Mouse (Mus musculus) midbrain, embryonic 12.5 days (tissue): ENCODE measurements at regions not wholly inside any gene's neighbourhood (a gene's known extent, or its start where the extent isn't known, plus 50 kb on each side); places are given as distances from the start of the nearest gene placed in this dataset.
A peak's percentile ranks its signal among the peaks of the same experiment; 100 is the strongest.

Experiments
- ATAC-seq: fragments of 200-750 bp; cut with Nextera tagmentation; 2 replicates; pipeline ENCODE4 v1.8.0; 2017; ENCODE audit warnings: low read depth, moderate TSS enrichment, moderate library complexity; ENCODE audit not compliant: low FRiP score
- H3K27ac ChIP-seq: fragments of 300-500 bp; sonication (generic); replicated peaks from 2 replicates; pipeline ENCODE4 v1.5.1; 2016; ENCODE audit warnings: mild to moderate bottlenecking
- H3K27me3 ChIP-seq: fragments of 300-500 bp; sonication (generic); 2 replicates; pipeline ENCODE4 v1.6.1; 2016; ENCODE audit warnings: mild to moderate bottlenecking
- H3K36me3 ChIP-seq: fragments of 300-500 bp; sonication (generic); 2 replicates; pipeline ENCODE4 v1.6.1; 2016
- H3K4me1 ChIP-seq: fragments of 300-500 bp; sonication (generic); 2 replicates; pipeline ENCODE4 v1.6.1; 2016
- H3K4me2 ChIP-seq: fragments of 300-500 bp; sonication (generic); replicated peaks from 2 replicates; pipeline ENCODE4 v1.6.1; 2016; ENCODE audit warnings: mild to moderate bottlenecking, moderate library complexity
- H3K4me3 ChIP-seq: fragments of 300-500 bp; sonication (generic); 2 replicates; pipeline ENCODE4 v1.5.1; 2016; ENCODE audit warnings: mild to moderate bottlenecking
- H3K9ac ChIP-seq: fragments of 300-500 bp; sonication (generic); replicated peaks from 2 replicates; pipeline ENCODE4 v1.6.1; 2016; ENCODE audit warnings: mild to moderate bottlenecking, moderate library complexity
- H3K9me3 ChIP-seq: fragments of 300-500 bp; sonication (generic); 2 replicates; pipeline ENCODE4 v1.6.1; 2016; ENCODE audit warnings: mild to moderate bottlenecking
- WGBS: fragments of 180-500 bp; shearing (Covaris S2); methylation state at CpG from one replicate; pipeline ENCODE4 v1.1.7; 2016; 5-methylcytosine and 5-hydroxymethylcytosine counted together

GRCm38 (mm10) chr11:64609043-64609442, 172.6 kb upstream of the F930015N05Rik start:
- WGBS, result 84% methylated on average over 2 of the region's 2 CpGs
- Histone ChIP-seq H3K9me3 (no peaks in the 10 kb centered on the region), H3K4me1 (no peaks in the 10 kb centered on the region), H3K27ac (no peak overlapping the region), H3K4me2 (no peak overlapping the region), H3K4me3 (no peak overlapping the region), H3K36me3 (no peaks in the 10 kb centered on the region), H3K9ac (no peak overlapping the region), H3K27me3 (no peaks in the 10 kb centered on the region)
- ATAC-seq, result no peak

GRCm38 (mm10) chr11:64610724-64611123, 174.3 kb upstream of the F930015N05Rik start:
- Histone ChIP-seq H3K27me3 (no peaks in the 10 kb centered on the region), H3K27ac (no peak overlapping the region), H3K9ac (no peak overlapping the region), H3K9me3 (no peaks in the 10 kb centered on the region), H3K4me1 (no peaks in the 10 kb centered on the region), H3K4me2 (no peak overlapping the region), H3K4me3 (no peak overlapping the region), H3K36me3 (no peaks in the 10 kb centered on the region)
- WGBS, result 96% methylated on average over 3 of the region's 3 CpGs
- ATAC-seq, result no peak

- Histone ChIP-seq H3K4me1 (no peaks in the 10 kb centered on the region), H3K9ac (no peak overlapping the region), H3K9me3 (no peaks in the 10 kb centered on the region), H3K27ac (no peak overlapping the region), H3K36me3 (no peaks in the 10 kb centered on the region), H3K4me2 (no peak overlapping the region), H3K4me3 (no peak overlapping the region), H3K27me3 (no peaks in the 10 kb centered on the region)
- 62% methylated on average over 1 of the region's 1 CpGs for WGBS
- no peak for ATAC-seq
Measured at GRCm38 (mm10) chr11:64615140-64615539, 178.7 kb upstream of the F930015N05Rik start.

GRCm38 (mm10) chr11:64618631-64619385, 182.4 kb upstream of the F930015N05Rik start:
- H3K4me1 ChIP-seq, result no peaks in the 10 kb centered on the region
- ATAC-seq, result no peak
- H3K9ac ChIP-seq, result no peak overlapping the region
- H3K27ac ChIP-seq, result no peak overlapping the region
- WGBS, result 71% methylated on average over 5 of the region's 5 CpGs
- H3K27me3 ChIP-seq, result no peaks in the 10 kb centered on the region; the same call in 1 of the 2 replicates
- H3K9me3 ChIP-seq, result no peaks in the 10 kb centered on the region
- no peaks in the 10 kb centered on the region for H3K36me3 ChIP-seq
- no peak overlapping the region for H3K4me3 ChIP-seq
- H3K4me2 ChIP-seq, result no peak overlapping the region

- ATAC-seq, result no peak
- H3K9me3 ChIP-seq, result no peaks in the 10 kb centered on the region
- no peaks in the 10 kb centered on the region for H3K27me3 ChIP-seq
- no peak overlapping the region for H3K9ac ChIP-seq
- H3K4me2 ChIP-seq, result no peak overlapping the region
- H3K36me3 ChIP-seq, result no peaks in the 10 kb centered on the region
- no peaks in the 10 kb centered on the region for H3K4me1 ChIP-seq
- H3K27ac ChIP-seq, result no peak overlapping the region
- no peak overlapping the region for H3K4me3 ChIP-seq
- WGBS, result 90% methylated on average over 7 of the region's 7 CpGs
Measured at GRCm38 (mm10) chr11:64627180-64627579, 190.7 kb upstream of the F930015N05Rik start.

GRCm38 (mm10) chr11:64640947-64641346, 204.5 kb upstream of the F930015N05Rik start:
- no peak overlapping the region for H3K27ac ChIP-seq
- H3K4me2 ChIP-seq, result no peak overlapping the region
- H3K4me3 ChIP-seq, result no peak overlapping the region
- no peaks in the 10 kb centered on the region for H3K36me3 ChIP-seq
- WGBS, result 38% methylated on average over 4 of the region's 4 CpGs
- H3K27me3 ChIP-seq, result 0 out of 2 replicates have a peak, but pooled peaks cover 9% of the 10 kb centered on the region
- no peak for ATAC-seq
- no peak overlapping the region for H3K9ac ChIP-seq
- 0 out of 2 replicates have a peak, but pooled peaks cover 3% of the 10 kb centered on the region for H3K9me3 ChIP-seq
- 0 out of 2 replicates have a peak, but pooled peaks cover 4% of the 10 kb centered on the region for H3K4me1 ChIP-seq

GRCm38 (mm10) chr11:64643171-64643570, 206.7 kb upstream of the F930015N05Rik start:
- no peaks in the 10 kb centered on the region for H3K9me3 ChIP-seq
- no peak overlapping the region for H3K4me2 ChIP-seq
- WGBS, result 61% methylated on average over 5 of the region's 5 CpGs
- no peak overlapping the region for H3K4me3 ChIP-seq
- H3K9ac ChIP-seq, result no peak overlapping the region
- H3K27me3 ChIP-seq, result 0 out of 2 replicates have a peak, but pooled peaks cover 9% of the 10 kb centered on the region
- no peak for ATAC-seq
- 0 out of 2 replicates have a peak, but pooled peaks cover 4% of the 10 kb centered on the region for H3K4me1 ChIP-seq
- H3K27ac ChIP-seq, result no peak overlapping the region
- H3K36me3 ChIP-seq, result no peaks in the 10 kb centered on the region

GRCm38 (mm10) chr11:64647938-64648337, 211.5 kb upstream of the F930015N05Rik start:
- Histone ChIP-seq H3K27me3 (0 out of 2 replicates have a peak, but pooled peaks cover 6% of the 10 kb centered on the region), H3K4me1 (no peaks in the 10 kb centered on the region; the same call in 1 of the 2 replicates), H3K9ac (no peak overlapping the region), H3K27ac (no peak overlapping the region), H3K4me3 (no peak overlapping the region), H3K4me2 (no peak overlapping the region), H3K36me3 (no peaks in the 10 kb centered on the region), H3K9me3 (no peaks in the 10 kb centered on the region)
- no peak for ATAC-seq
- 75% methylated on average over 2 of the region's 2 CpGs for WGBS

- no peak overlapping the region for H3K27ac ChIP-seq
- H3K36me3 ChIP-seq, result no peaks in the 10 kb centered on the region
- H3K4me2 ChIP-seq, result no peak overlapping the region
- H3K4me1 ChIP-seq, result no peaks in the 10 kb centered on the region; the same call in 1 of the 2 replicates
- peaks cover 3% of the 10 kb centered on the region; the same call in 1 of the 2 replicates for H3K27me3 ChIP-seq
- H3K9ac ChIP-seq, result no peak overlapping the region
- H3K4me3 ChIP-seq, result no peak overlapping the region
- H3K9me3 ChIP-seq, result no peaks in the 10 kb centered on the region
- no peak for ATAC-seq
- WGBS, result 81% methylated on average over 10 of the region's 10 CpGs
Measured at GRCm38 (mm10) chr11:64650571-64651282, 214.3 kb upstream of the F930015N05Rik start.

GRCm38 (mm10) chr11:64652811-64653210, 216.4 kb upstream of the F930015N05Rik start:
- ATAC-seq, result no peak
- Histone ChIP-seq H3K9me3 (no peaks in the 10 kb centered on the region), H3K9ac (no peak overlapping the region), H3K4me3 (no peak overlapping the region), H3K27ac (no peak overlapping the region), H3K27me3 (peaks cover 3% of the 10 kb centered on the region; the same call in 1 of the 2 replicates), H3K4me2 (no peak overlapping the region), H3K36me3 (no peaks in the 10 kb centered on the region), H3K4me1 (no peaks in the 10 kb centered on the region; the same call in 1 of the 2 replicates)

- H3K4me2 ChIP-seq, result no peak overlapping the region
- no peak overlapping the region for H3K4me3 ChIP-seq
- no peak overlapping the region for H3K27ac ChIP-seq
- H3K9me3 ChIP-seq, result no peaks in the 10 kb centered on the region
- peaks cover 3% of the 10 kb centered on the region; the same call in 1 of the 2 replicates for H3K27me3 ChIP-seq
- 85% methylated on average over 1 of the region's 1 CpGs for WGBS
- no peak overlapping the region for H3K9ac ChIP-seq
- H3K36me3 ChIP-seq, result no peaks in the 10 kb centered on the region
- no peaks in the 10 kb centered on the region; the same call in 1 of the 2 replicates for H3K4me1 ChIP-seq
- no peak for ATAC-seq
Measured at GRCm38 (mm10) chr11:64655162-64655561, 218.7 kb upstream of the F930015N05Rik start.

GRCm38 (mm10) chr11:64663166-64663565, 226.7 kb upstream of the F930015N05Rik start:
- Histone ChIP-seq H3K9ac (no peak overlapping the region), H3K9me3 (no peaks in the 10 kb centered on the region), H3K27me3 (no peaks in the 10 kb centered on the region), H3K27ac (no peak overlapping the region), H3K4me2 (0 out of 2 replicates have a peak overlapping the region, but pooled peaks have one; percentile 0), H3K36me3 (no peaks in the 10 kb centered on the region), H3K4me3 (no peak overlapping the region), H3K4me1 (peaks cover 11% of the 10 kb centered on the region)
- ATAC-seq, result no peak
- WGBS, result 17% methylated on average over 6 of the region's 6 CpGs
